Mouse (Mus musculus) heart, postnatal 0 days (tissue): ENCODE measurements at regions not wholly inside any gene's neighbourhood (a gene's known extent, or its start where the extent isn't known, plus 50 kb on each side); places are given as distances from the start of the nearest gene placed in this dataset.

Experiments used
- ATAC-seq: fragments of 200-750 bp; cut with Nextera tagmentation; 2 replicates; pipeline ENCODE4 v1.8.0; 2017; ENCODE audit warnings: low read depth, moderate number of reproducible peaks, moderate library complexity; ENCODE audit not compliant: insufficient read depth
- DNase-seq: peaks from one replicate; pipeline ENCODE4 v3.0.0-alpha.2; 2016; ENCODE audit warnings: low spot score
- H3K27ac ChIP-seq: fragments of 300-500 bp; sonication (generic); 2 replicates; pipeline ENCODE4 v1.5.1; 2014; ENCODE audit warnings: low read depth, mild to moderate bottlenecking
- H3K27me3 ChIP-seq: fragments of 300-500 bp; sonication (generic); 2 replicates; pipeline ENCODE4 v1.6.1; 2014; ENCODE audit warnings: low read length, mixed read lengths; ENCODE audit not compliant: control insufficient read depth, insufficient read depth
- H3K36me3 ChIP-seq: fragments of 300-500 bp; sonication (generic); replicated peaks from 2 replicates; pipeline ENCODE4 v1.6.1; 2014; ENCODE audit warnings: low read length, mixed read lengths; ENCODE audit not compliant: control insufficient read depth, insufficient read depth
- H3K4me1 ChIP-seq: fragments of 300-500 bp; sonication (generic); 2 replicates; pipeline ENCODE4 v1.6.1; 2014; ENCODE audit warnings: antibody characterized with exemption; ENCODE audit not compliant: control insufficient read depth, insufficient read depth
- H3K4me2 ChIP-seq: fragments of 300-500 bp; sonication (generic); 2 replicates; pipeline ENCODE4 v1.6.1; 2014; ENCODE audit warnings: low read depth, mild to moderate bottlenecking, low read length, moderate library complexity
- H3K4me3 ChIP-seq: fragments of 300-500 bp; sonication (generic); 2 replicates; pipeline ENCODE4 v1.5.1; 2014; ENCODE audit warnings: low read depth, low read length
- H3K9ac ChIP-seq: fragments of 300-500 bp; sonication (generic); replicated peaks from 2 replicates; pipeline ENCODE4 v1.6.1; 2014; ENCODE audit warnings: low read depth, low read length, mixed read lengths
- H3K9me3 ChIP-seq: fragments of 300-500 bp; sonication (generic); replicated peaks from 2 replicates; pipeline ENCODE4 v1.6.1; 2016; ENCODE audit warnings: low read length; ENCODE audit not compliant: control insufficient read depth
- CTCF ChIP-seq: IDR thresholded peaks from 2 replicates; pipeline ENCODE4 v1.5.1; 2016; ENCODE audit warnings: antibody characterized with exemption, control low read depth, low read depth
- EP300 ChIP-seq: IDR thresholded peaks from 2 replicates; pipeline ENCODE4 v1.6.1; 2016; ENCODE audit warnings: antibody characterized with exemption, low read depth
- WGBS: fragments of 180-500 bp; shearing (Covaris S2); extraction: QIAGEN DNeasy Blood & Tissue Kit; methylation state at CpG from one replicate; pipeline ENCODE4 v1.1.7; 2014; 5-methylcytosine and 5-hydroxymethylcytosine counted together

GRCm38 (mm10) chr11:79756305-79756846, 165.4 kb downstream of the Rab11fip4 start:
- 78% methylated on average over 9 of the region's 9 CpGs for WGBS
- Histone ChIP-seq H3K4me1 (peaks cover 5% of the 10 kb centered on the region; the same call in 1 of the 2 replicates), H3K4me3 (no peak overlapping the region), H3K27ac (no peak overlapping the region), H3K27me3 (no peaks in the 10 kb centered on the region), H3K9ac (no peak overlapping the region), H3K4me2 (no peak overlapping the region), H3K9me3 (no peaks in the 10 kb centered on the region), H3K36me3 (no peaks in the 10 kb centered on the region)
- TF ChIP-seq CTCF: no peak
- TF ChIP-seq EP300: no peak
- DNase-seq (no peak), ATAC-seq (no peak)

GRCm38 (mm10) chr11:79753491-79753890, 162.5 kb downstream of the Rab11fip4 start:
- Histone ChIP-seq H3K27me3 (no peaks in the 10 kb centered on the region), H3K27ac (no peak overlapping the region), H3K4me2 (no peak overlapping the region), H3K9ac (no peak overlapping the region), H3K9me3 (no peaks in the 10 kb centered on the region), H3K4me3 (no peak overlapping the region), H3K36me3 (no peaks in the 10 kb centered on the region), H3K4me1 (peaks cover 5% of the 10 kb centered on the region; the same call in 1 of the 2 replicates)
- ATAC-seq: no peak
- no peak for DNase-seq
- WGBS: 90% methylated on average over 2 of the region's 2 CpGs
- TF ChIP-seq EP300: no peak
- no peak for TF ChIP-seq CTCF

- WGBS: 65% methylated on average over 7 of the region's 7 CpGs
These were observed 161.9 kb downstream of the Rab11fip4 start for GRCm38 (mm10) chr11:79752717-79753480.

GRCm38 (mm10) chr11:79751751-79752716, 161.0 kb downstream of the Rab11fip4 start:
- no peaks in the 10 kb centered on the region for H3K9me3 ChIP-seq
- no peak overlapping the region for H3K9ac ChIP-seq
- no peaks in the 10 kb centered on the region for H3K27me3 ChIP-seq
- H3K4me2 ChIP-seq: no peak overlapping the region
- peaks cover 5% of the 10 kb centered on the region; the same call in 1 of the 2 replicates for H3K4me1 ChIP-seq
- 45% methylated on average over 14 of the region's 14 CpGs for WGBS
- ATAC-seq: peak; percentile 39; the same call in 1 of the 2 replicates
- 0 out of 2 replicates have a peak overlapping the region, but pooled peaks have one; percentile 6 for H3K27ac ChIP-seq
- no peak for TF ChIP-seq CTCF
- TF ChIP-seq EP300: no peak
- no peaks in the 10 kb centered on the region for H3K36me3 ChIP-seq
- H3K4me3 ChIP-seq: no peak overlapping the region
- peak; percentile 33 for DNase-seq

More at GRCm38 (mm10) chr11:79752717-79753480, 161.9 kb downstream of the Rab11fip4 start:
- peaks cover 5% of the 10 kb centered on the region; the same call in 1 of the 2 replicates for H3K4me1 ChIP-seq
- no peaks in the 10 kb centered on the region for H3K9me3 ChIP-seq
- H3K27ac ChIP-seq: 0 out of 2 replicates have a peak overlapping the region, but pooled peaks have one; percentile 6
- no peak overlapping the region for H3K4me3 ChIP-seq
- ATAC-seq: no peak
- H3K27me3 ChIP-seq: no peaks in the 10 kb centered on the region
- H3K4me2 ChIP-seq: no peak overlapping the region
- H3K36me3 ChIP-seq: no peaks in the 10 kb centered on the region
- H3K9ac ChIP-seq: no peak overlapping the region
- DNase-seq: no peak
- TF ChIP-seq EP300 (no peak), CTCF (no peak)

GRCm38 (mm10) chr11:79750943-79751342, 159.9 kb downstream of the Rab11fip4 start:
- no peak overlapping the region for H3K9ac ChIP-seq
- H3K4me1 ChIP-seq: peaks cover 5% of the 10 kb centered on the region; the same call in 1 of the 2 replicates
- no peak overlapping the region for H3K27ac ChIP-seq
- H3K4me3 ChIP-seq: no peak overlapping the region
- H3K9me3 ChIP-seq: no peaks in the 10 kb centered on the region
- no peaks in the 10 kb centered on the region for H3K27me3 ChIP-seq
- WGBS: 66% methylated on average over 2 of the region's 2 CpGs
- no peak for ATAC-seq
- no peak for TF ChIP-seq EP300
- TF ChIP-seq CTCF: no peak
- DNase-seq: no peak
- H3K36me3 ChIP-seq: no peaks in the 10 kb centered on the region
- H3K4me2 ChIP-seq: no peak overlapping the region
